Mouse (Mus musculus): ENCODE measurements around the gene Rph3al. TPM values are rescaled to one million over a fixed set of nuclear protein-coding genes. Genes with fewer than 3 reads are reported as not detected.

Rph3al gene
- polyA plus RNA-seq, 1 experiment, result not detected

GRCm38 (mm10) chr11:75901339-75901738 lies 36.9 kb downstream of the Rph3al start:
- no peak for TF ChIP-seq GATA1 (IDR thresholded peaks at IDR 0.05; ENCODE audit: low read length)

DNA sequence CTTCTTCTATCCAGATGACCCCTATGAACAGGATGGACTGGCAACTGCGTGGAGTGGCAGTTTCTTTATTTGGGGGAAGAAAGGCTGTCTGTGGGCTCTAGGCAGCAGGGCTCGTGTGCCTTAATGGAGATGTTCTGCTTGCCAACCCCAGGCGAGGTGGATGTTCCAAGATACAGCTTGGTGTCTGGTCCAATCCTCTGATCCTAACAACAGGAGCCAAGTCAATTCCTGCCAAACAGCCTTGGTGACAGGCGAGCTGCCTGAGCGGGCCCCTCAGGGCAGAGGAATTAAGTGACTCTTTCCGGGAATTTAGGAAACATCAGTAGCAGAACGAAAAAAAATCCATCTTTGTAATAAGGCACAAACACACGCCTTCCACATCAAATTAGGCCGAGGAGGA lies 38.6 kb downstream of the Rph3al start:
- TF ChIP-seq GATA1 (IDR thresholded peaks at IDR 0.05; ENCODE audit: low read length), result no peak

DNA sequence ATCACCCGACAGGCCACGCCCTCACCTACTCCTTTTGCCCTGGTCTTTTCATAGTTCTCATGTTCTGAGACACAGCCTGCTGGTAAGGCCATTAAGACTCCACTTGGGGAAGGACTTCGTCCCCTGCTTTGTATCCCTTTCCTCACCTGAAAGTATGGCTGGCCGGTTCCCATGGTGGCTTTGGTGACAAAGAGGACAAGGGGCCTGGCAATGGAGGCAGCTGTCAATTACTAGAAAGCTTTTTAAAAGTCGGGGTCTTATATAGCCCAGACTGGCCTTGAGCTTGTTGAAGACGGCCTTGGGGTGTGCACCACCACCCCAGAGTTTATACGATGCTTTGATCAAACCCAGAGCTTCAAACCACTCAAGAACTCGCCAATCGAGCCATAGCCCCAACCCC lies 39.7 kb downstream of the Rph3al start:
- no peak for TF ChIP-seq GATA1 (IDR thresholded peaks at IDR 0.05; ENCODE audit: low read length)

DNA sequence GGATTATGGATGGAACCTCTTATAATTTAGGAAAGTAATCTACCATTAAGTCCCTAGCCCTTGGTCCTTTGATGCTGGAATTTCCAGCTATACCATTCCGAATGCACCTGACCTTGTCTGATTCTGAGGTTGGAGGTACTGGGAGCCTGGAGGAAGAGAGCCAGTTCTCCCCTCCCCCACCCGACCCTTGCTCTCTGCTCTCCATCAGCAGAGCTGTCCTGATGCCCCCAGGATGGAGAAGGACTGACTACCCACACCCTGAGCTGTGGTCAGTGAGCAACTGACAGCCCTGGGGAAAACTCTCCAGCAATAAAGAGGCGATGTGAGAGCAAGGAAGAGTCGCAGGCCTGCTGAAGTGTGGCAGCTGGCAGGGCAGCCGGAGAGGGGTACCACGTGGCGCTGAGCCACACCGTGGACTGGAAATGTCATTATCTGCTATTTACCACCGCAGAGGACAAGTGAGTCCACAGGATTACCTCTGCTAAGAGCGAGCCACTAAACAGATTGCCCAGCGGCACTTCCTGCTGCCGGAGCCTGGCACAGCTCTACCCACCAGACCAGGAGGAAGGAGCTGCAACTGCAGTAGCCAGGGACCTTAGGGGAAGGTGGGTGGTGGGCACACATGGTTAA lies 43.3 kb downstream of the Rph3al start:
- no peak for TF ChIP-seq GATA1 (IDR thresholded peaks at IDR 0.05; ENCODE audit: low read length)

DNA sequence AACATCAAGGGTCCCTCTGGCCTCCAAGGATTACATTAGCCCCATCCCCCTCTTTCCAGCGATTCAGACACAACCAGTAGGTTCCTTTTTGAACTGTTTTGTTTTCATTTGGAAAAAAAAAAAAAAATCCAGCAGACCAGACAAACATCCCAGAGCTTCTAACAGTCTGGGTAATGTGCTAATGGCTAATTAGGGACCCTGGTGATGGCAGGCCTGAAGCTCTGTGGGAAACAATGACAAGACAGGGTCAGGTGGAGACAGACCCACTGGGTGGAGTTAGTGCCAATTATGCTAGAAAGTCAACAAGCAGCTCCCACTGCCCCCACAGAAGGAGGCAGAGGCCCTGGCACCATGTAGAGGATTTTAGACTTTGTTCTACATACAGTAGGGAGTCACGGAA lies 44.3 kb downstream of the Rph3al start:
- no peak for TF ChIP-seq GATA1 (IDR thresholded peaks at IDR 0.05; ENCODE audit: low read length)

- TF ChIP-seq GATA1 (IDR thresholded peaks at IDR 0.05; ENCODE audit: low read length), result no peak
These were observed 50.9 kb downstream of the Rph3al start for GRCm38 (mm10) chr11:75887349-75887748.

GRCm38 (mm10) chr11:75881234-75881633 lies 57.0 kb downstream of the Rph3al start:
- TF ChIP-seq GATA1 (IDR thresholded peaks at IDR 0.05; ENCODE audit: low read length), result no peak

DNA sequence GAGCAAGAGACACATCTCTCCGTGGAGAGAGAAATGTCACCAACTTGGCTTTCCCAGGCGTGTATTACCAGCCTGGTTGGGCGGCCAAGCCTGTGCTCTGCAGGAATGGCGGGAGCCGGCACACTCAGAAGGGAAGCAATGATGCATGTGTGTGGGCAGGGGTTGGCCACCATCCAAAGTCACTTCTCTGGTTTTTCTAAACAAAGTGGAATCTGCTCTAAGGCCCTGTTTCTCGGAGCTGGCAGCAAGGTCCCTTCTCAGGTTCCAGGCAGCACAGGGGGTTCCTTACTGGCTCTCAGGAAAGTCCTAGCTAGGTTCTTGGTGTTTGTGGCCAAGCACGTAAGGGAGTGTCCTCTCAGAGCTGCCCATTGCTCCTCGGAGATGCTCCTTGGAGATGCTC lies 58.2 kb downstream of the Rph3al start:
- no peak for TF ChIP-seq GATA1 (IDR thresholded peaks at IDR 0.05; ENCODE audit: low read length)

DNA sequence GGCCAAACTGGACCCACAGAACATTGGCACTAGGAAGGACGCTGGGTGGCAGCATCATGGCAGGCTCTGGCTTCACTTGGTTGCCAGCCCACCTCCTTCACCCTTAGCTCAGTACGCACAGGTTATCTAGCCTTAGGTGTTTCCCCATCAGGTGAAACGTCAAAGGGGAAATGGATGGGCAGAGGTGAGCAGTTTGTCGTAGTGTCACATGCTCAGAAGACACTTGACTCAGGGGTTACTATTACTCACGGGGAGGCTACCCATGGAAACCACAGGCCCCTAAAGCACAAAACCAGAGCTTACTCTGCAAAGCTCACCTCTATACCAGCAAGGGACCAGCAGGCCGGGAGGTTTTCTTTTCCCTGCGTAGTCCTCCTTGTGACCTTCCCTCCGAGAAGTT lies 59.8 kb downstream of the Rph3al start:
- no peak for TF ChIP-seq GATA1 (IDR thresholded peaks at IDR 0.05; ENCODE audit: low read length)

- TF ChIP-seq GATA1 (IDR thresholded peaks at IDR 0.05; ENCODE audit: low read length), result no peak
These were observed 62.0 kb downstream of the Rph3al start for GRCm38 (mm10) chr11:75876043-75876780.

GRCm38 (mm10) chr11:75871688-75872087 lies 66.5 kb downstream of the Rph3al start:
- TF ChIP-seq GATA1 (IDR thresholded peaks at IDR 0.05; ENCODE audit: low read length), result no peak

GRCm38 (mm10) chr11:75870947-75871346 lies 67.3 kb downstream of the Rph3al start:
- TF ChIP-seq GATA1 (IDR thresholded peaks at IDR 0.05; ENCODE audit: low read length), result no peak

DNA sequence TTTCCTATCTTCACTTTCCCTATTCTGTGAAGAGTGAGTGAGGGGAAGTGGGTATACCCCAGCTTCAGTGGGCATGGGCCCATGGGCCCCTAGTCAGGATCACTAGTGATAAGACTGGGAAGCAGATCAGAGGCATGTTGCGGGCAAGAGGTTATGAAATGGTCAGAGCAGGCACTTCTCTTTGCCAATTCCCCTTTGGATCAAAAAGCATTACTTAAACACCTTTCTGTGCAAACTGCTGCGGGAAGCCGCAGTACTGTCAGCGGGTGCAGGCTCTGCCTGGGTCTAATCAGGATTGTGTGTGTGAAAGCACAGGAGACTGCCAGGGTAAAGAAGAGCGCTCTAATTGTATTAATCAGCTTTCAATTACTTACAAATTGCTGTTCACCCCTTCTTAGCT lies 67.8 kb downstream of the Rph3al start:
- no peak for TF ChIP-seq GATA1 (IDR thresholded peaks at IDR 0.05; ENCODE audit: low read length)

DNA sequence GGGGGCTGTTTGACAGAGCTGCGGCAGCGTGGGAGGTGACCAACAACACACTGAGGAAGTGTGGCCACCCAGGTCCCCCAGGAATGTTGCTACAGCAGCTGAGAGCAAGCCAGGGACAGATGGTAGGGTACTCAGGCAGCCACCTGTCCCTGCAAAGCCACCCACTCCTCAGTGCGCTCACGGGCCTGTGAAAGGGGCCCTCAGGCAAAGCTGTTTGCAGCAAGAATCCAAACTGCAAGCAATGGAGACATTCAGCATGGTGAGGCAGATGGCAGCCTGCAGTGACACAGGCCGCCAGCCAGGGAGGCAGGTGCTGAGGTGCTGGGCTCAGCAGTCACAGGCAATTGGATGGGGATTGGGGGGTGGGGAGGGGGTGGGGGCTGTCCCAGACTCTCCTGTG lies 68.3 kb downstream of the Rph3al start:
- no peak for TF ChIP-seq GATA1 (IDR thresholded peaks at IDR 0.05; ENCODE audit: low read length)

DNA sequence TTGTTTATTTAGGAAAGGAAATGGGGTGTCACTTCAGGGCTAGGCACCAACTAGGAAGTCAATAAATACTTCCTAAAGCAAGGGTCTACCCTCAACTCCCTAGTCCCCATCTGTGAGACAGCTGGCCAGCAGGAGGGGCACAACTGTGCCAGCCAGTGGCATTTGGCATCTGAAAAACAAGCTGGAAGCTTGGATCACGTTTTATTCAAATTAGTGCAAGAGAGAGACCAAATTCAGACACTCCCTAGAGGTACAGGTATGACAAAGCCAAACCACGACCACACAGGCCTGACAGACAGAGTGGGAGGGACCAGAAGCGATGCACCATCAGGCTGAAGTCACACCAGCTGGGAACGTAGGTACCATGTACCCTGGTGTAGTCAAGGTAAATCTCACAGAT lies 71.4 kb downstream of the Rph3al start:
- TF ChIP-seq GATA1 (IDR thresholded peaks at IDR 0.05; ENCODE audit: low read length), result no peak

GRCm38 (mm10) chr11:75865859-75866258 lies 72.4 kb downstream of the Rph3al start:
- TF ChIP-seq GATA1 (IDR thresholded peaks at IDR 0.05; ENCODE audit: low read length), result no peak

DNA sequence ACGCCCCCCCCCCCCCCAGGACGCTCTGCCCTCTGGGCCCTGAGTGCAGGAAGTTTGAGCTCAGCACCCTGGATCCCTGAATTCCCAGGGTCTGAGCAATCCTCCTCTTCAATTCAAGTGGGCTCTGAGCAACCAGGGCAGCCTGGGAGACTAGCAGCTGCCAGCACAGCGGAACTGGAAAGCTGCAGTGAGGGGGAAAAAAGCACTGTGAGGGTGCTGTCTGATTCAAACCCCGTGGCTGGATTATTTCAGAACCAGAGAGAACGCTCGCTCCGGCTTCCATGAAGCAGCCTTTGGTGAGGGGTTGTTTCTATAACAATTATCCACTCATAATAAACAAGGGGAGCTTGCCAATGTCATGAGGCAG lies 73.0 kb downstream of the Rph3al start:
- TF ChIP-seq GATA1 (IDR thresholded peaks at IDR 0.05; ENCODE audit: low read length), result no peak

Data from G1E-ER4 (cell line).